Mouse (Mus musculus): Measurements from ENCODE around the gene Sppl2c. TPM values are rescaled to one million over a fixed set of nuclear protein-coding genes. Genes with fewer than 3 reads are reported as not detected.

Gene Sppl2c
- polyA plus RNA-seq (2021; fragmentation: Nextera tagmentation) = not detected in 2 replicates
- long read RNA-seq, experiment 1 = 0 reads
- long read RNA-seq, experiment 2 = 0 reads

GRCm38 (mm10) chr11:104186135-104186836 is at the start of gene Sppl2c:
Gene Sppl2c (plus strand): TSS chr11:104186327.

GRCm38 (mm10) chr11:104231041-104231911 is 45.1 kb downstream of the Sppl2c start, which contains the start of gene Mapt:
Gene Mapt (plus strand): TSS chr11:104231390.

Other genes starting within 250 kb of the Sppl2c start
- gene Nsf, start 232.3 kb upstream of the Sppl2c start, polyA plus RNA-seq (2021; fragmentation: Nextera tagmentation) = 294 TPM in 2 replicates
- gene Arf2, start 219.6 kb upstream of the Sppl2c start, polyA plus RNA-seq (2021; fragmentation: Nextera tagmentation) = 35.7 and 37.9 TPM in 2 replicates
- gene Crhr1, start 53.5 kb upstream of the Sppl2c start, polyA plus RNA-seq (2021; fragmentation: Nextera tagmentation) = 4.1 and 6.8 TPM in 2 replicates
- 187 and 243 TPM in 2 replicates for gene Mapt, start 45.1 kb downstream of the Sppl2c start, polyA plus RNA-seq (2021; fragmentation: Nextera tagmentation)